Mouse (Mus musculus): ENCODE measurements around the gene Insig2.
A peak's percentile ranks its signal among the peaks of the same experiment; 100 is the strongest.

The Insig2 gene

DNA sequence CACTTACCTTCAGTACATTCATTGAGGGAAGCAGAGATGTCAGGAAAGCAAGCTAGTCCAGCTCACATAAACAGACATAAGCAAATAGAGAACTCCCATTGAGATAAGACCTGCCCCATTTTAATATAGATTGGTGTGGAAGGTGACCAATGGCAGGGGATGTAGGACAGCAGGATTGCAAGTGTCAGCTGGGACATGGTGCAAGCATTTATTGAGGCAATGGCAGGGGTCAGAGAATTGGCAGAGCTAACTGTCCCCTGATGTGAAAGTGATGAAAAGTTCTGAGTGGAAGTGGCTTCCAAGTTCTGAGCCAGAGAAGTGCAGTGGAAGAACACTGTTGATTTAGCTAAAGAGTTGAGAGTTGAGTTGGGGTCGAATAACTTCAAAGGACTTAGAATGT, at the start of gene Insig2:
Gene Insig2, minus strand, starts transcription at position 105 of the 400 bp plus-strand sequence.
- DNase-seq: no peak

- no peak for DNase-seq
Observed at GRCm38 (mm10) chr1:121381562-121381961, 49.2 kb upstream of the Insig2 start.

- no peak for DNase-seq
Observed at GRCm38 (mm10) chr1:121380033-121380432, 47.6 kb upstream of the Insig2 start.

DNA sequence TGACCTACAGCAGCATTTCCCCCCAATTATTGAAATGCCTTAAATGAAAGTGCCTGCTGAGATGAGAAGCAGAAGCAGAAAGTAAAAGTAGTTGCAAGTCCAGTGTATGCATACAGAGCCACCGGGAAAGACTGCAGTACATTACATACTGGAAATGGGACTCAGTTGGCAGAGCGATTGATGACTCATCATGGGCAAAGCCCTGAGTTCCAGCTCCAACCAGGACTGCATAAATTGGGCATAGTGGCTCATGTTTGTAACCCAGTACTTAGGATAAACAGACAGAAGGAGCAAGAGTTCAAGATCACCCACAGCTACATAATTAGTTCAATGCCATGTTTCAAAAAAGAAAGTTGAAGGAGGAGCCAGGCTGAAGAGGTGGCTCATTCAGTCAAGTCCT, 45.5 kb upstream of the Insig2 start:
- no peak for DNase-seq

GRCm38 (mm10) chr1:121377410-121377809, 45.0 kb upstream of the Insig2 start:
- no peak for DNase-seq

DNA sequence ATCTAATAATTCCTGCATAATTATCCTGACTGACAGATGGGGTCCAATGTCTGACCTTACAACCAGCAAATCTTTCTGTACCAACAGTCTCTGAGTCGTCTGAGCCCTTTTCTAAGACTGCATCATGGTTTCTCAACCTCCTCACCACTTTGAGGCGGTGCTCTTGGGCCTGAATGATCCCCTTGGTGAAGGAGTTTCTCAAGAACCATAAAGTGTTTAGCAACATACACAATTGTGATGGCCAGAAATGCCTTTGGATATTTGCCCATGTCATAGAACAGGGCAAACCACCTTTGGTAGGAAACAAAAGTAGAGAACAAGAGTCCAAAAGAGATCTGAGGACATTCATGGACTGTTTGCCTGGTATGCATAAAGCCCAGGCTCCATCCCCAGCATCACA, 41.2 kb upstream of the Insig2 start:
- DNase-seq: no peak

GRCm38 (mm10) chr1:121372656-121373055, 40.3 kb upstream of the Insig2 start:
- no peak for DNase-seq

- DNase-seq: no peak
Observed at GRCm38 (mm10) chr1:121371449-121371848, 39.1 kb upstream of the Insig2 start.

DNA sequence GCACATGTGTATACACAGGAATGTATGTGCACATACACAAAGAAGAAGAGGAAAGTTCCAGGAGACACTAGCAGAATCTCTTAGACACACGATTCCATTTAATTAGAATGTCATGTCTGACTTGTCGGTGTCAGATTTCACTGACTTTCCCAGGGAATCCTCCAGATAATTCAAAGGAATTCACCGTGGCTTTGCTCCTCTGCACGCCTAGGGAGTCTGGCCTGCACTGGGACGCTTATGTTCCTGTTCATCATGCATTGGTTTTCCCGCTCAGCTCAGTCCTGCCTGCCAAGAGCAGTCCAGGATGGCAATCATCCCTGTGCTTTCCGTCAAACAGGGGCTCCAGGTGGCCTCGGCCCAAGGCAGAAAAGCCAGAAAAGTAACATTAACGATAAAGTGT, 34.9 kb upstream of the Insig2 start:
- DNase-seq: no peak

DNA sequence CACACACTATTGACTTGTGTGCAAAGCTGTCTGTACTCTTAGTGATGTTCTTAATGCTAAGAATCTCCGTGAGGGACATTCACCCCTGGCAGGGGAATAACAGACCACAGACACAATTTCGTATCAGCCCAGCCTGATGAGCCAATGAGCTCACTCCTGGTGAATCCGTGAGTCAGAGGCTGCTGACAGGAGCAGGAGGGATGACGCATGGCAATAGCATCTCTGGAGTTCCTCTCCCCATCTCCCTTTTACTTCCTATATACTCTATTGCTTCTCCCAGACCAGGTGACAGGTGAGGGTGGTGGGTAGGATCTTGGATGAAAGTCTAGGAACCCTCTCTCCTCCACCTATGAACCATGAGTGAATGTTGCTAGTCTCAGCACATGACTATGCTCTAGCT, 28.2 kb upstream of the Insig2 start:
- no peak for DNase-seq

DNA sequence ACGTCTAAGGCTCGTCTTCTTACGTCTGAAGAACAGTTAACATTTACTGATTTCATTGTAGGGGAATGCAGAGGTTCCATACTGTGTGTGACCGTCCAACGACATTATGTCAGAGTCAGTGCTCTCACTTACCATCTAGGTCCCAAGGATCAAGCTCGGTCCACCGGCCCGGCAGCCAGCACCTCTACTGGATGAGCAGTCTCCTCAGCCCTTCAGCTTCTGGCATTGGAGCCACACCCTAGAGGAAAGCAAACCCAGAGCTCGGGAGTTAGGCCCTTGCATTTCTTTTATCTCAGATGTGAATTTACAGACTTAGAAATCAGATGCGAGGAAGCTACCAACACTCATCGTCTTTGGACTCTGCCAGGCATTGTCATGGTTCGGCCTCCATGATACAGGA, 27.3 kb upstream of the Insig2 start:
- no peak for DNase-seq

DNA sequence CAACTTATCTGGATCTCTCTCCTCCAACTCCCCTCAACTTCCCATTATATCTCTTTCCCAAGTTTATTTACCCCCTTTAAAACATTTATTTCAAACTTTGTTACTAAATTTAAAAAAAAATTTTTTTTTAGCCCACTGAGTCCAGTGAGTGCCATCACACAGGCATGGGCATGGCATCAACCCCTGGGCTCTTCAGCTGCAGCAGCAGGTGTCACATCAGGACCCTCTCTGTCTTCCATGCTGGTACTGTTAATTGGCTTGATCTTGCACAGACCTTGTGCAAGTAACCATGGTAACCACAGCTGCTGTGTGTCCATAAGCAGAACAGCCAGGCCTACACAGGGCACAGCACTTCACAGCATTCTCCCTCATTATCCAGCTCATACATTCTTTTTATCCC, 21.4 kb upstream of the Insig2 start:
- no peak for DNase-seq

DNA sequence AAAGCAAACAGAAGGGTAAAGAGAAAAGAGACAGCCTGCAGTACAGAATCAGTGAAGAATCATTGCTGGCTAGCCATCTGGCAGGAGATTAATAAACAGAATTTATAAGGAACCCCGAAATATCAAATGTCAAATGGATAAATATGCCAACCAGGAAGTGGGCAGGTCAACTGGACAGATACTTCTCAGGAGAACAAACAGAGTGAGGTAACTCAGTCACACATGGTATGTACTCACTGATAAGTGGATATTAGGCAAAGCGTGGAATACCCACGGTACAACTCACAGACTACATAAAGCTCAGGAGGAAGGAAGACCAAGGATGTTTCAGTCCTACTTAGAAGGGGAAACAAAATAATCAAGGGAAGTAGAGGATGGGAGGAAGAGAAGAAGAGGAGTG, 18.6 kb upstream of the Insig2 start:
- DNase-seq: no peak

GRCm38 (mm10) chr1:121350616-121351015, 18.2 kb upstream of the Insig2 start:
- no peak for DNase-seq

DNA sequence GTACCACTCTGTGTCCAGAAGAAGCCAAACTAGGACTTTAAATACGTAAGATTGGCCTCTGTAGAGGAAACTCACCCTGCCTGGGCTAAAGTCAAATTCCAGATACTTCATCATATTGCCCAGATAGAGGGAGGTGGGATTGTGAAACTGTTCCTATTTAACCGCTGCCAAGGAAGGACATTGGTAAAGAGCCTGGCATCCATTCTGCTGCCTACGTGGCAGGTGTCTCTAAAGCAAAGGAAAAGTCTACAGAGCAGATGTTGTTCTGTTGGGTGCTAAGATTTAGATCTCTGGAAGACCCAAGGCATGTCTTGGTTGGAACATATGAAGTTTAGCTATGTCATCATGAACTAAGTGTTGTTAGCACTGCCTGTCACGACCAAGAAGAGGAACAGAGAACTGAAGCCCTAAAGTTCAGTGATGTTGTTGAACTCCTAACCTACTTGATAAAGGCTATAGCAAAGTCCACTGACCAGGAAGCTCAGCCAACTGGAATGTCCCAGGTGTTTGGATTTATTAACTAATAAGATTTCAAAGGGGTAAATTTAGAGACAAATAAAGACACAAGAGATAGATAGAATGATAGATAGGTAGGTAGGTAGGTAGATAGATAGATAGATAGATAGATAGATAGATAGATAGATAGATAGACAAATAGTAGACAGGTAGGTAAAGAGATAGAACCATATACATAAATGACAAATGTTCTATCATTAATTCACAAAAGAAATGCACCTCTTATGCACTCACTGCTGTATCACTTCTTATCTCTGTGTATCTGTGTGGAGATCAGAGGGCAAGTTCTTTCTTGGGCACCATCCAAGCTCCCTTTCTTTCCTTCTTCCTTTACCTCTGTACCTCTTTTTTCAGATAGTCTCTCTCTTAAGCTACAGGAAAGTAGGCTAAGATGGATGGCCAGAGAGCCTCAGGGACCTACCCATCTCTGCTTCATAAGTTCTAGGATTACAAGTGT, 16.8 kb upstream of the Insig2 start:
- DNase-seq: no peak

- no peak for DNase-seq
Observed at GRCm38 (mm10) chr1:121343966-121344365, 11.6 kb upstream of the Insig2 start.

- DNase-seq: no peak
Observed at GRCm38 (mm10) chr1:121335789-121336188, 3.4 kb upstream of the Insig2 start.

DNA sequence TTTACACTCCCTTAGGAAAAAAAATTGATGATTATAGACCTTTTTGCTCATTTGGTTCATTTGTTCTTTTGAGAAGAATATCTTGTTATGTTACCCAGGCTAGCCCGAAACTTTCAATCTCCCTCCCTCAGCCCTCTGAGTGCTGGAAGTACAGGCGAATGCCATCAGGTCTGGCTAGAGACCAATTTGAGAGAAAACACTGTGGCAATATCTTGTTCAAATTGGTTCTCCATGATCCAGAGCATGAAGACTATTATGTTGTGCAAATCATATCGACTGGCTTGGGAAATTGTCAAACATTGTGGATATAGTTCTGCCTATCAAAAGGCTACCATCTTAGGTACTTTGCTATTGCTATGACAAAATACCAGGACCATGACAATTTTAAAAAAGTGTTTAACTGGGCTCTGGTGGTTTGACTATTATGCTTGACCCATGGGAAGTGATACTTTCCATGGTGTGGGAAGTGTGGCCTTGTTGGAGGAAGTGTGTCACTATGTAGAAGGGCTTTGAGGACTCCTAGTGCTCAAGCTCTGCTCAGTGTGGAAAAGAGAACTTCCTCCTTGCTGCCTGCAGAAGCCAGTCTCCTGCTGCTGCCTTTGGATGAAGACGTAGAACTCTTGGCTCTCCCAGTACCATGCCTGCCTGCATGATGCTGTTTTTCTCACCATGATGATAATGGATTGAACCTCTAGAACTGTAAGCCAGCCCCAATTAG, 1.8 kb upstream of the Insig2 start:
- no peak for DNase-seq

GRCm38 (mm10) chr1:121330621-121331020, 1.8 kb downstream of the Insig2 start:
- DNase-seq: no peak

DNA sequence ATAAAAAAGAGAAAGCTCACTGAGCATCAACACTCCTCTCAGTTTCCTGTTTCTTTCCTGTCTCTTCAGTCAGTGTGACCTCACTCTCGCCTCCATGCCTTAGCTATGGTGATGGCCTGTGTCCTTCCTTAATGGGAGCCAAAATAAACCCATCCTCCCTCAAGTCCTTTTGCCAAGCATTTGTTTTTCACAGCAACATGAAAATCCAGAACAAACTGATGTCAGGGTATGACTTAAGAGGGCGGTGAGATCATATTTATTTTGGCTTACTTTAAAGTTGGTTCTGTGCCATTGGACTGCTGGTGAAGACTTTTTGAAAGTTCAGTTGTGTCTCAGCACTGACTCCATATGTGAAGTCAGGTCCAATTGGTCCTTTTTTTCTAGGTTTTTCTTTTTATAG, 3.0 kb downstream of the Insig2 start:
- DNase-seq: no peak

GRCm38 (mm10) chr1:121328193-121328555, 4.2 kb downstream of the Insig2 start:
- DNase-seq: no peak

- peak; percentile 92 to 94 for DNase-seq
Observed at GRCm38 (mm10) chr1:121327344-121328192, 4.8 kb downstream of the Insig2 start.
